Mouse (Mus musculus) CD4-positive helper T cell, adult 2 months (primary cell): ENCODE data around the gene Heatr5a.
A peak's percentile ranks its signal among the peaks of the same experiment; 100 is the strongest.

Source experiments
- DNase-seq: peaks from one replicate; pipeline ENCODE4 v3.0.0-alpha.2; 2012; ENCODE audit warnings: low read depth, missing footprints, low spot score

Gene Heatr5a

DNA sequence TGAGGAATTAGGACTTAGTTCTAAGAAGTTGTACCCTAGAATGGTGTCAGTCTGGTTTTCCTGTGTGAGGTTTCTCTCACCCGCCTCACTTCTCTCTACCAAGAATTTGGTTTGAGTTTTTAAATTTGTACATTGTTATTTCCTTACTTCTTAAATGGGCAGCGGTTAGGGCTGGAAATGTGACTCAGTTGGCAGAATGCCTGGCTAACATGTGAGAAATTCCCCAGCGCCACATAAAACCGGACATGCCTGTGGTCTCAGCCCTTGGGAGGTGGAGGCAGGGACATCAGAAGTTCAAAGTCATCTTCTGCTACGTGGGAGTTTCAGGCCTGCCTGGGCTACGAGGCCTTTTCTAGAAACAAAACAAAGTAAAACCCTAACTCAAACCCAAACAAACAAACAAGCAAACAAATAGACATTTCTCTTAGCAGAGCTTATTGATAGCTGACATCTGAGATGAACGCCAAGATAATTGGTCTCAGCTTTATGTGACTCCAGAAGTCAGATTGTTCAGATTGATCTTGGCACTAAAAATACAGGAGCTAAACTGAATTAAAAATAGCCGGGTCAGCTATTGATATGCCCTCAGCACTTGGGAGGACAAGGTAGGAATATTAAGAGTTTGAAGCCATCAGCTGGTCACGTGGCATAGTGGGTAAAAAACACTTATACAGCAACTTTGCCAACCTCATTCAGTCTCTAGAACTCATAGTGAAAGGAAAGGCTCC, 123.0 kb downstream of the Heatr5a start:
- DNase-seq: peak; percentile 62

DNA sequence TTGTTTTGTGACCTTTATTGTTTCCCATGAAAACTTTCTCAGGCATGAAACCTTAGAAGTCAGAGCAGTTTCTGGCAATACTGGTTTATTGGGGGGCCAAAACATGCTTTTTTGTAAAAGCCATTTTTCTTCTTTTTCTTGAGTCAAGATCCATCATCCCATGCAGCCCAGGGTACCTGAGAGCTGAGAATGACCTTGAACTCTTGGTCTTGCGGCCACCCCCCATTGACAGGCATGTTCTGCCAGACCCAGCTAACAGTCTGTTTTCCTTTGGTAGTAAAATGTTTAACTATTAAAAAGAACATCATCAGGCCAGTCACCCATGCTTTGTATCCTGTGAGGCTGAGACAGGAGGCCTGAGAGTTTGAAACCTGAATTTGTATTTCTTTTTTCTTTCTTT, 125.9 kb downstream of the Heatr5a start:
- DNase-seq: no peak

DNA sequence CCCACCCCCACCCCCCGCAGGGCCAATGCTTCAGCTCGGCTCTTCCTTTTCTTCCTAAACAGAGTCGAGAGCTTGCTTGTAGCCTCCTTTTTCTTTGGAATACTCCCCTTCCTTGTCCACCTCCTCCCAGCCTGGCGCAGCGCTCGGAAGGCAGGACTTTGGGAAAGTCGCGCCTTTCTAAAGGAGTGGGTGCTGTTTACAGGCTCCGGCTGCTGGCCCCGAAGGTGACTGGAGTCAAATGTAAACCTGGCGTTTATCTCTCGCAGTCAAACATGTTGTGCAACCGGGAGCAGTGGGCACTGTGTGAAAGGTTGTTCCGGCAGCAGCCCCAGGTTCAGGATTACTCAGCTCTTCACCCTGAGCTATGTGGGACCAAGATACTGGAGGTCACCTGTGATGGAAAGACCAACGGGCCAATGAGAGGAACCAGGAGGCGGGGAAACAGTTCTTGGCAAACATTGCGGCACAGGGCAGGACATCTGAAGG, 126.3 kb downstream of the Heatr5a start:
- peak; percentile 88 for DNase-seq

DNA sequence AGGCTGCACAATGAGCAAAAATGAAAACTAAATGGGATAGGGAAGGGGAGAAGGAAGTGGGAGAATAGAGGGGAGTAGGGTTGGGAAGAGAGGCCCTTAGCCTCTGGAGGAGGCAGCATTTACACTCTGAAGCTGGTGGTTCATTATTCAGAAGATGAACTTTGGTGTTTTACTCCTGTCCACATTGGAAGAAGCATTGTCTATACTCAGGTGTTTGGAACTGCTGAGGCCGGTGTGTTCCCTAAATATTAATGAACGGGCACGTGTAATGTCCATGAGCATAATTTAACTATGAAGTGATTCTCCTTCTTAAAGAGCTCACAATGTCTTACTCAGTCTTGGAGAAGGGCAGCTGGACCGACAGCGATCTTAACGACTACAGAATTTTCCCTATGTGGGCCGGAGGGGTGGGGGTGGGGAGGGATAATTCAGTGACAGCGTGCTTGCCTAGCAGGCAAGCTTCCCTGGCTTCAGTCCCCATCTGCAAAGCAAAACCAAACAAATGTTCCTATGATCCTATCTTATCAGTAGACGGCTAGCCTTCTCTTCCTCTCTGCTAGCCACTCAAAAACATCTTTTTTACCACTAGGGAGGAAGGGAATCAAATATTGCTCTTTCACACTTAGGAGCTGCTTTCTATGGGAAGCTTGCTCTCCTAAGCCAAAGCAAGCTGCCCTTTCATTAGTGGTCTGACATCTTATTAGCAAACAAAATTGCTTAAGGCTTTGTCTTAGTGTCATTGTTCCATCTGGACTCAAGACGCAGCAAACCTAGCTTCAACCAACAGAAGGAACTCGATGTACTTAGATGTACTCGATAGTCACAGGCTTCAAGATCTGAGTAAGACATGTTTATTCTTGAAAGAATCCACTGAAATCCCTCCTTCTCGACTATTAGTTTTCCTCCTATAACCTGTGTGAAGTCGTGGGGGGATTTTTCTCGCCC, 127.3 kb downstream of the Heatr5a start:
- DNase-seq: no peak

DNA sequence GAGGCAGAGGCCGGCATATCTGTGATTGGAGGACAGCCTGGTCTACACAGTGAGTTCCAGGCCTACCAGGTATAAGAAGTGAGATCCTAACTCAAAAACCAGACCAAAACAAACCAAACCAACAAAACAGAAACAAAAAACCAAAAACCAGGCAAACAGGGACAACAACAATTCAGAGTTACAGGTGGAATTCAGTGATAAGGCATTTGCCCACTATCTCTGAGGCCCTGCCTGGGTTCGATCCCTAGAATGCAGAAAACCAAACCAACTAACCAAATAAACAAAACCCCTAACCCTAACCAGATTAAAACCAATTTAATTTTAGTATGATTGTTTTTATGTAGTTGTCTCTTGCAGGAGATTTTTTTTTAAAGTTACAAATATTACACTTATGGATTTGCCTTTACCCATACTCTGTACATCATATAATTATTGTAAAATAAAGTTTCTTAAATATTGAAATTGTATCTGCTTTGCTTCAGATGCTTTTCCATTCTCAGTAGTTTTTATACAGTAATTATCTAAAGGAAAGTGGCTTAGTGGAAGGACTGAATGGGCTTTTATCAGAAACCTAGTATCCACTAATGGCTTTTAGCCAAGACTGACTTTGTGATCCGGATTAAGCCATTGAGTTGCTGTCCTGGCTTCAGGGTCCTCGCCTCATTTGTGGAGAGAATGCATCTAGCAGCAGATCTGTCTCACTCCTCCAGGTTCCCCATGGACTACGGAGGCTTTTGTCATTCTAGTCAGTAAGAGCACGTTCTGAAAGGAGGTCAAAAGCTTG, 128.8 kb downstream of the Heatr5a start:
- DNase-seq: no peak

DNA sequence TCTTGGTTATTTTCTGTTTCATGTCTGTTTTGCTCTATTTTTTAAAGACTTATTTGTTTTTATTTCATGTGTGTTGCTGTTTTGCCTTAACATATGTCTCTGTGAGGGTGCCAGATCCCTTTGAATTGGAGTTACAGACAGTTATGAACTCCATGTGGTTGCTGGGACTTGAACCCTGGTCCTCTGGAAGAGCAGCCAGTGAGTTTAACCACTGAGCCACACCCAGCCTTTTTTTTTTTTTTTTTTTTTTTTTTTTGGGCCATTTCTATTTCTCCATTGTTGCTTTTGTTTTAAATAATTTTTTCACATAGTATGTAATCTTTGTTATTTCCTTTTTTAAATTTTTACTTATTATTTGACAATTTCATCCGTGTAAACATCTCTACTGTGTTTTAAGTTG, 131.3 kb downstream of the Heatr5a start:
- DNase-seq: no peak

DNA sequence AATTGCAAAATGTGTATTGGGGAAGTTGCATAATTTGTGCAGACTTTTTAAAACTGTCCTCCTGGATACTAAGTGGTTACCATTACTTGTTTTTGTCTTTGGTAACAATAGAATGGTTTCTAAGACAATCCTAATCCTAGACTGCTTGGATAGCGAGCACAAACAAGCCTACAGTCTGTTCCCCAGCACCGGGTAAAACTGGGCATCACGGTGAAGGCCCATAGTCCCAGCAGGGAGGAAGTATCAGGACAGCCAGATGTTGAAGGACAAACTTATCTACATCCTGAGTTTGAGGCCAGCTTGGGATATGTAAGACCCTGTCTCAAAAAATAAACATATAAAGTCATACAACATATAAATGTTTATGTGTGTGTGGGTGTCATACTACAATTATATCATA, 135.9 kb downstream of the Heatr5a start:
- DNase-seq: no peak

DNA sequence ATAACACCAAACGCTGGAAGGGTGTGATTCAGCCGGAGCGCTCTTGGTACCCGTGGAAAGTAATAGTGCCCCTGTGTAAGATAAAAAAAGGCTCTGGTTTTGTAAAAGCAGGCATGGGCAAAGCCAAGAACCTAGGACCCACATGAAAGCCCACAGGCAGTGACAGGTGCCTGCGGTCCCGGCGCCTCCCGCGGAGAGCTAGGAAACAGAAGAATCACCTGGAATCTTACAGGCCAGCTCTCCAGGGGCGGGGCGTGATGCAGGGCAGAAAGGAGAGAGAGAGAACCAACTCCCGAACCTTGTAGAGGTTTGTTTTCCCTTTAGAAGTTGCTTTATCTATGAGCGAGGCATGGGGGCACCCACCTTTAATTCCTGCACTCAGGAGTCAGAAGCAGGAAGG, 139.2 kb downstream of the Heatr5a start:
- no peak for DNase-seq

DNA sequence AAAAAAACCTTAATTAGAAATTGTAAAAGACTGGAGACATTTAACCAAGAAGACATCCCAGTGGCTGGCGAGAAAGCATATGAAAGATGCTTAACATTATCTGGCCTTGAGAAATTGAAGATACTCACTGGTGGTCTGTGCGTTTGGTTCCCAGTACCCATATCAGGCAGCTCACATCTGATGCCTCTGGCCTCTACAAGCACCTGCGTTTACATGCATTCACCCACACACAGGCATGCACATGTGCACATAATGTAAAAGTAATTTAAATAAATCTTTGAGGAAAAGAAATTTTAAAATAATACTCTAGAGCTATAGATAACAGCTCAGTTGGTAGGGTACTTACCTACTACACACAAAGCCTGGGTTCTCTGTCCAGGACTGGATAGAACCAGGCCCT, 139.8 kb downstream of the Heatr5a start:
- no peak for DNase-seq

DNA sequence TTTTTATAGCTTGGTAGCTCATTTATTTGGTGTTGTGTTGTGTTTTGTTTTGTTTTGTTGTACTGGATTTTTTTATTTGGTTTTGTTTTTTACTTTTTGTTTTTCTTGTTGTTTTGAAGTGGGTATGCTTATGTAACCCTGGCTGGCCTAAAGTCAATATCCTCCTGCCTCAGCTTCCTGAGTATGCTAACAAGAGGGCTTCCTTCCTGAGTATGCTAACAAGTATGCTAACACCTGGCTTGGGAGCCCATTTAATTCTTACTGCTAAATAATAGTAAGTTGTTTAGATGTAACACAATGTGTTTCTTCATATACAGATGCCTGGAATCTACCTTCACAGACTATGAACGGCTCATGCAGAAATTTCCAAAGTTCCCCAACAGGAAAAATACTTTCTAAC, 140.4 kb downstream of the Heatr5a start:
- peak; percentile 49 for DNase-seq

DNA sequence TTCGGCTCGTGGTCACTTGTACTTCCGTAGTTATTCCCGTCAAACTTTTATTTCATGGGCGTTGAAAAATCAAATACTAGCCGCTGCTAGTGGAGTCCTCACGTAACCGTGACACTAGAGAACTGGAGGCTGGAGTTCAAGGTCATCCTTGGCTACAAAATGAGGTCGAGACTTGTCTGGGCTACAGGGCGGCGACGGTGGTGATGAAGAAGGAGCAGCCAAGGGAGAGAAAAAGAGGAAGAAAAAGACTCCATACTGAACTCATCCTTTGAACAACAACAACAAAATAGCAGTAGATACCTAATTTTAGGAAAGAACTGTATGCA, 141.1 kb downstream of the Heatr5a start:
- DNase-seq: peak; percentile 47

DNA sequence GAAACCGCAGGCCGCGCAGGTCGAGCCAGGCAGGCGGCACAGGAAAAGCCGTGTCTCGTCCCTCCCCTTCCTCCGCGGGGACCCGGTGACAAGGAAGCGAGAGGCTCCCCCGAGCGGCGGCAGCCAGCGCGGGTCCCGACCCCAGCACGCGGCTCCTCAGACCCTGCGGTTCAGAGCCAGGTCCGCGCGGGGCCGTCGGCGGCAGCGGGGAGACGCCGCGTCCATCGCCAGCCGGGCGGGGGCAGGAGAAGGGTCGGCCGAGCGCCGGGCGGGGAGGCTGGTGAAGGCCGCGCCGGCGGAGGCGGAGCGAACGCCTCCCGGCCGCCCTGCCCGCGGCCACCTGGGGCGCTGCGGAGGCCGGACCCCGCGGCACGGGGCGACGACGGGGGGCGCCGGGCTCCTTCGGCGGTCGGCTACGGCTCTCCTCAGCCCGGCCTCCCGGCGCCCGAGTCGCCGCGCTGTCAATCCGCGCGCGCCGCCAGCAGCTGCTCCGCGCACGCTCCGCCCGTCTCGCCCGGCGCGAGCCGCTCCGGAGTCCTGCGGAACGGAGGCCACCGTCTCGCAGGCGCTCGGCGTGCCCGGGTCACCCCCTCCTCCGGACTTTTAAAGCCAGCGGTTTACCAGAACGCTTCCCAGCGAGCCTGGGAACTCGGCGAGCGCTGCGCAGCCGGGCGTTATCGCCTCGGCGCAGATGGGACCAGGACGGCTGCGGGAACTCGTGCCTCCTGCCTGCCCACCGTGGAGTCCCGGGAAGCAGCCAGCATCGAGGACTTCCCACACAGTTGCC, 141.6 kb downstream of the Heatr5a start, which contains the start of gene Hectd1:
Gene Hectd1, minus strand, starts transcription at position 247 of the 787 bp plus-strand sequence.
- peak; percentile 90 for DNase-seq

DNA sequence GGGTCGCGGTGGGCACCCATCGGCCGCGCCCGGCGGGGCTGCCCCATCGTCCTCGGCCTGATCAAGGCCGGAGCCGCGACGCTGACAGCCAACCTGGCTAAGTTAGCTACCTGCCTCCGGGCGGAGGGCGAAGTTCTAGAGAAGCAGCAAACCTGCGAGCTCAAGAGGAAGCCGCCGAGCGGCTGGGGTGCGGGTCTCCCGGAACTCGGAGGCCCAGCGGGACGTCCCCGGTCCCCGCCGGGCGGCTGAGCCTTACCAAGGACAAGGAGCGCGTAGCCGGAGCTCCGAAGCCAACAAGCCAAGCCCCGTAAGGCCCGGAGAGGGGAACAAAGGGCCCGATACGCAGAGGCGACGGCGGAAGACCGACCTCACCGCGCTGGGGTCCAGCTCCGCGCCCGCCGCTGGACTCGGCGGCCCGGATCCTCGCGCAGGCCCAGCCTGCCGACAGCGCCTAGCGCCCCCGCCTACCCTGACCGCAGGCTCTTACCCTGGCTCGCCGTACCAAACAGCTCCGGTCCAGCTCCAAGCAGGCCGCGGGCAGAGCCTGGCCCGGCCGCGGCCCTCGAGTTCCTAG, 142.3 kb downstream of the Heatr5a start:
- peak; percentile 82 for DNase-seq

DNA sequence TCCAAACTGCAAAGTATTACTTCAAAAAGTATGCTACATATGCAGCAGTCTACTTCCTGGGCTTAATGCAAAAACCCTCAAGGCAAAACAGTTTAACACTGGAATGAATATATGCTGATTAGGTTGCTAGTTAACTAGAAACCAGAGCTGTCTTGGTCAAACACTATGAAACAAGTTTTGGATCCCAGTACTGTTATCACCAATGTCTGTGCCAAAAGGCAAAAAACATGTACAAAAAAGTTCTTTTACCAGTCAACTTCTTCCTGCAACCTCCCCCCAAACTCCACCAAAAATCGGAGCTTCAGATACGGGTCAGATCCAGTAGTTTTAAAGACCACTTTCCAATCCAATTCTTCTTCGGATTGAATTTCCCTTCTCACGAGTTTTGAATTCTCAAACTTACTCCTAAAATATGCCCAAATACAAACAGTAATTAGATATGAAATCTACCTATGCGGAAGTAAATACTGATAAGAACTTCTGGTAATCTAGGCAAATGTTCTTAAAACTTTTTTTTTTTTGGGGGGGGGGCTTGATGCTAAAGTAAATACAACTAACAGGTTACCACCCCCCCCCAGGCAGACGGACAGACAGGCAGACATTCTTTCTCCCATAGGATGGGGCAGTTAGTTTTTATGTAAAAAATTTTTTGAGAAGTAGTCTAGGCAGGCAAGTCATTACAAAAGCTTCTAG, 143.0 kb downstream of the Heatr5a start:
- DNase-seq: peak; percentile 19
